Mouse (Mus musculus) liver, postnatal 0 days (tissue): ENCODE measurements at regions not wholly inside any gene's neighbourhood (a gene's known extent, or its start where the extent isn't known, plus 50 kb on each side); places are given as distances from the start of the nearest gene placed in this dataset.

Experiments
- CTCF ChIP-seq: sonication (generic); IDR thresholded peaks from 2 replicates; pipeline ENCODE4 v1.5.1; 2016; ENCODE audit warnings: antibody characterized with exemption, low read depth
- EP300 ChIP-seq: IDR thresholded peaks from 2 replicates; pipeline ENCODE4 v1.6.1; 2016; ENCODE audit warnings: antibody characterized with exemption, low read depth, mild to moderate bottlenecking

DNA sequence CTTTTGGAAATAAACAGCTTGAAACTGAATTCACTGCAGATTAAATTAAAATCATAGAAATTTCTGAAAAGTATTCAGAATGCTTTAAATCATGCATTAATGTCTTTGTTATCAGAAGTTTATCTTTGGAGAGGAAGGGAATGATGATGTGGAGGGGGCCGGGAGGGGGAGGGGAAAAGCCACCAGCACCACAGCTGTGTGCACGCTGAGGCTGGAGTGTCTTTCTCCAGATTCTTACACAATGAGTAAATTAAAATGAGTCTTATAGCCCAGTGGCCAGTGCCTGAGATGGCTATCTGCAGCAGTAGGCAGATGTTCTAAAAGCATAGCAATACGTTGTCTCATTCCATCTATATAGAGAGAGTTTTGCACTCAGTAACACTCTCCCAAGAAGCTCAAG, 209.8 kb downstream of the Kcns3 start:
- TF ChIP-seq CTCF: no peak
- TF ChIP-seq EP300: no peak
